Mouse (Mus musculus) brain, embryonic 14.5 days (tissue): ENCODE results near the gene Fut2.

Source experiments
- CTCF ChIP-seq: fragments of 200-500 bp; IDR thresholded peaks from 2 replicates; pipeline ENCODE4 v1.5.1; 2012; ENCODE audit warnings: inconsistent platforms, mild to moderate bottlenecking, moderate library complexity, borderline replicate concordance; ENCODE audit not compliant: insufficient read depth, insufficient read length; ENCODE audit errors: extremely low read depth
- POLR2A ChIP-seq: fragments of 200-500 bp; IDR thresholded peaks from 2 replicates; pipeline ENCODE4 v1.6.1; 2012; ENCODE audit warnings: mild to moderate bottlenecking, inconsistent platforms, borderline replicate concordance; ENCODE audit not compliant: poor library complexity, insufficient read depth, insufficient read length, severe bottlenecking; ENCODE audit errors: extremely low read depth

DNA sequence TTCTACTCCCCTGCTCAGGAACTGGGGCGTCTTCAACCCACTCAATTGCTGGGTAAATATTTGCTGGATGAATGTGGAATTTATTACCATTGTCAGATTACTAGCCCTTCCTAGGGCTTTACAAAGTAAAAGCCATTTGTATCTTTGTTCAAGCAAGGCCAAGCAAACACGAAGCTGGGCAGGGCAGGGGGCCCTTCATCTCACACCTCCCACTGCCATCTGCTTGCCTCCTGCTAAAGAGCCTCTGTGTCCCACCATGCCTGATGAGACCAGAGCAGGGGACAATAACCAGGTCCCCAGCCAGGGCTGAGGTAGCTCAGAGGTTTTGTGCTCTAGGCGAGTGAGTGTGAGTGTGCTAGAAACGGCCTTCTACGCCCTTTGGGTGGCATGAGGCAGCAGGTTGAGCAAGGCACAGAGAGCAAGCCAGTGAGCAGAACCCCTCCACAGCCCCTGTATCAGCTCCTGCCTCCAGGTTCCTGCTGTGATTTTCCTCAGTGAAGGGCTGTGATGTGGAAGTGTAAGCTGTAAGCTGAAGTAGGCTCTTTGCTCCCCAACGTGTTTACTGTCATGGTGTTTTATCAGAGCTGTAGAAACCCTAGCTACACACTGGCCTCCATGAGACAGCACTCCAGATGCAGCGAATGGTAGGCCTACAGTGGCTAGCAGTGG lies 11.6 kb upstream of the Fut2 start:
- no peak for TF ChIP-seq CTCF
- TF ChIP-seq POLR2A: no peak
